Mouse (Mus musculus) ES-Bruce4 (cell line): ENCODE measurements around the gene Tor1b. TPM values are rescaled to one million over a fixed set of nuclear protein-coding genes. Genes with fewer than 3 reads are reported as not detected.
"Not testable (repeated sequence)": the region's sequence is repeated elsewhere in the genome, so short reads cannot be mapped to it uniquely, and the experiment has no call there.

ENCODE experiments used
- H3K27ac ChIP-seq: 2 replicates; pipeline ENCODE4 v1.5.1; 2012; ENCODE audit warnings: low read length, inconsistent platforms; ENCODE audit not compliant: insufficient read depth
- H3K27me3 ChIP-seq: 2 replicates; pipeline ENCODE4 v1.6.1; 2012; ENCODE audit warnings: mild to moderate bottlenecking, low read length, inconsistent platforms; ENCODE audit not compliant: control insufficient read depth, poor library complexity, insufficient read depth, severe bottlenecking
- H3K36me3 ChIP-seq: 2 replicates; pipeline ENCODE4 v1.6.1; 2012; ENCODE audit warnings: inconsistent platforms, mild to moderate bottlenecking, low read length, moderate library complexity; ENCODE audit not compliant: control insufficient read depth, poor library complexity, insufficient read depth, severe bottlenecking
- H3K4me1 ChIP-seq: one replicate; pipeline ENCODE4 v1.8.1; 2011; ENCODE audit warnings: low read length; ENCODE audit not compliant: control insufficient read depth, insufficient read depth
- H3K4me3 ChIP-seq: 2 replicates; pipeline ENCODE4 v1.5.1; 2011; ENCODE audit warnings: low read depth, mild to moderate bottlenecking, low read length
- H3K9ac ChIP-seq: 2 replicates; pipeline ENCODE4 v1.6.1; 2012; ENCODE audit warnings: low read depth, mild to moderate bottlenecking, inconsistent platforms; ENCODE audit not compliant: poor library complexity, severe bottlenecking
- H3K9me3 ChIP-seq: replicated peaks from 2 replicates; pipeline ENCODE4 v1.6.1; 2012; ENCODE audit warnings: mild to moderate bottlenecking, low read length, inconsistent platforms; ENCODE audit not compliant: control insufficient read depth, poor library complexity, insufficient read depth, severe bottlenecking
- CTCF ChIP-seq: IDR thresholded peaks from one replicate; pipeline ENCODE4 v1.8.1; 2011; ENCODE audit warnings: low read depth, low read length
- EP300 ChIP-seq: IDR thresholded peaks from 2 replicates; pipeline ENCODE4 v1.6.1; 2011; ENCODE audit warnings: low read depth, low read length; ENCODE audit not compliant: insufficient read depth
- POLR2A ChIP-seq: IDR thresholded peaks from one replicate; pipeline ENCODE4 v1.8.1; 2011; ENCODE audit warnings: low read length; ENCODE audit not compliant: insufficient read depth
- polyA plus RNA-seq: library from polyadenylated mRNA; stranded (reverse); fragments of >200 nt; gene quantifications from 2 replicates; pipeline ENCODE4 v1.2.4, GENCODE M21; 2011; ENCODE audit warnings: low read depth; ENCODE audit not compliant: missing spikeins, insufficient read depth, insufficient read length

Tor1b gene
- polyA plus RNA-seq, 1 experiment: 22.3 TPM

DNA sequence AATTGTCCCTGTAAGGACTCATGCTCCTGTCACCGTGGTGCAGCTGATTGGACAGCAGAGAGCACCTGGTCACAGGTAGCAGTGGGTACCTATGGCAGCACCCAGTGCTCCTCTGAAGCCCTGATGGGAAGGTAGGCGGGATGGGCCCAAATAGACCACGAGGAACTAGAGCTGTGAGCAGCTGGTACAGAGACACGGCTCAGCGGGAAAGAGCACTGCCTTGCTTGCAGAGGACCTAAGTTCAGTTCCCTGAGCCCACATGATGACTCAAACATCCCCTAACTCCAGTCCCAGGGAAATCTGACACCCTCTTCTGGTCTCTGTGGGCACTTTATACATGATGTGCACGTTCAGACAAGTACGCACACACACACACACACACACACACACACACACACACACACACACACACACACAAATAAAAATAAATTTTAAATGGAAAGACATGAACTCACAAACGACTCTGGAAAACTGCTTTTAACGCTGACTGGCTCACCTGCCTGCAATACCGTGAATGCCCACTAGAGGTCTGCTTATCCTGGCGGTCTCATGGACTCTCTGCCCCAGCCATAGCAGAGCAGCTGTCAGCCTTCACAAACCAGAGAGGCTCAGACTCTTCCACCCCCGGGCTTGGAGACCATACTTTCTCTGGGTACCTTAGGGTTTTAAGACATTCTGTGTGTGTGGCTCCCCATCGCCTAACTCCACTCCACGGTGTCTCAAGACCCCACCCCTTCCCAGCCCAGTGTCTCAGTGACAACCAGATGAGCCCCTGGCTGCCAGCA is 24.7 kb upstream of the Tor1b start:
- Histone ChIP-seq H3K9me3 (no peaks in the 10 kb centered on the region), H3K9ac (no peak overlapping the region), H3K27me3 (no peaks in the 10 kb centered on the region), H3K27ac (peak overlapping the region; percentile 59), H3K36me3 (no peaks in the 10 kb centered on the region), H3K4me3 (no peak overlapping the region), H3K4me1 (peaks cover 6% of the 10 kb centered on the region)
- no peak for TF ChIP-seq POLR2A
- TF ChIP-seq CTCF: peak; percentile 79

GRCm38 (mm10) chr2:30928893-30929482 is 23.8 kb upstream of the Tor1b start:
- Histone ChIP-seq H3K4me3 (peak overlapping the region; percentile 34), H3K27ac (peak overlapping the region; percentile 59), H3K9me3 (no peaks in the 10 kb centered on the region), H3K9ac (no peak overlapping the region), H3K36me3 (no peaks in the 10 kb centered on the region), H3K4me1 (peaks cover 6% of the 10 kb centered on the region), H3K27me3 (no peaks in the 10 kb centered on the region)
- no peak for TF ChIP-seq EP300
- TF ChIP-seq CTCF: no peak
- TF ChIP-seq POLR2A: no peak

GRCm38 (mm10) chr2:30929483-30930045 is 23.2 kb upstream of the Tor1b start, which contains the start of gene Ptges:
TSS of gene Ptges (minus strand) at chr2:30929863.
- Histone ChIP-seq H3K4me1 (peaks cover 8% of the 10 kb centered on the region), H3K4me3 (peak within 1 kb of the TSS; percentile 63), H3K27me3 (no peaks in the 10 kb centered on the region), H3K36me3 (no peaks in the 10 kb centered on the region), H3K9ac (peak within 1 kb of the TSS; percentile 41), H3K27ac (peak within 1 kb of the TSS; percentile 59), H3K9me3 (no peaks in the 10 kb centered on the region)
- TF ChIP-seq POLR2A (no peak), CTCF (peak; percentile 64), EP300 (0 out of 2 replicates have a peak, but pooled peaks have one; percentile 26)

DNA sequence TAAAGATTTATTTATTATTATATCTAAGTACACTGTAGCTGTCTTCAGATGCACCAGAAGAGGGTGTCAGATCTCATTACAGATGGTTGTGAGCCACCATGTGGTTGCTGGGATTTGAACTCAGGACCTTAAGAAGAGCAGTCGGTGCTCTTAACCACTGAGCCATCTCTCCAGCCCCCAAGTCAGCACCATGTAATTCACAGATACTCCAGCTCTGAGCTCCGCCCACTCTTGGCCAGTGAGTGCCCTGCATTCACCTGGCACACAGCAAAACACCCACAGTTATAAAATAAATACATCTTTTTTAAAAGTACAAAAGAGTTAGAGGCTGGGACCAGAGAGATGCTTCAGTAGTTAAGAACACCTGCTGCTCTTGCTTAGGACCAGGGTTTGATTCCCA is 21.9 kb upstream of the Tor1b start:
- H3K27ac ChIP-seq, H3K9me3 ChIP-seq, H3K36me3 ChIP-seq, H3K4me3 ChIP-seq, H3K27me3 ChIP-seq, H3K4me1 ChIP-seq, H3K9ac ChIP-seq: not testable (repeated sequence)

GRCm38 (mm10) chr2:30931922-30932321 is 20.8 kb upstream of the Tor1b start:
- Histone ChIP-seq H3K27me3 (no peaks in the 10 kb centered on the region), H3K36me3 (no peaks in the 10 kb centered on the region), H3K4me3 (no peak overlapping the region), H3K9ac (no peak overlapping the region), H3K4me1 (peaks cover 6% of the 10 kb centered on the region), H3K27ac (no peak overlapping the region), H3K9me3 (no peaks in the 10 kb centered on the region)
- TF ChIP-seq CTCF: no peak
- no peak for TF ChIP-seq POLR2A
- no peak for TF ChIP-seq EP300

- no peaks in the 10 kb centered on the region for H3K27me3 ChIP-seq
- no peaks in the 10 kb centered on the region for H3K9me3 ChIP-seq
- TF ChIP-seq POLR2A: no peak
- TF ChIP-seq EP300: no peak
- TF ChIP-seq CTCF: no peak
- no peak overlapping the region for H3K27ac ChIP-seq
- no peak overlapping the region for H3K4me3 ChIP-seq
- no peak overlapping the region for H3K9ac ChIP-seq
- H3K36me3 ChIP-seq: no peaks in the 10 kb centered on the region
- H3K4me1 ChIP-seq: peaks cover 6% of the 10 kb centered on the region
These were observed 19.7 kb upstream of the Tor1b start for GRCm38 (mm10) chr2:30933032-30933431.
